Mouse (Mus musculus): Measurements from ENCODE around the gene Med7. TPM values are rescaled to one million over a fixed set of nuclear protein-coding genes. Genes with fewer than 3 reads are reported as not detected.

The Med7 gene
- 7.4 and 10.5 TPM in 2 replicates for polyA plus RNA-seq (2012; rRNA removed)

DNA sequence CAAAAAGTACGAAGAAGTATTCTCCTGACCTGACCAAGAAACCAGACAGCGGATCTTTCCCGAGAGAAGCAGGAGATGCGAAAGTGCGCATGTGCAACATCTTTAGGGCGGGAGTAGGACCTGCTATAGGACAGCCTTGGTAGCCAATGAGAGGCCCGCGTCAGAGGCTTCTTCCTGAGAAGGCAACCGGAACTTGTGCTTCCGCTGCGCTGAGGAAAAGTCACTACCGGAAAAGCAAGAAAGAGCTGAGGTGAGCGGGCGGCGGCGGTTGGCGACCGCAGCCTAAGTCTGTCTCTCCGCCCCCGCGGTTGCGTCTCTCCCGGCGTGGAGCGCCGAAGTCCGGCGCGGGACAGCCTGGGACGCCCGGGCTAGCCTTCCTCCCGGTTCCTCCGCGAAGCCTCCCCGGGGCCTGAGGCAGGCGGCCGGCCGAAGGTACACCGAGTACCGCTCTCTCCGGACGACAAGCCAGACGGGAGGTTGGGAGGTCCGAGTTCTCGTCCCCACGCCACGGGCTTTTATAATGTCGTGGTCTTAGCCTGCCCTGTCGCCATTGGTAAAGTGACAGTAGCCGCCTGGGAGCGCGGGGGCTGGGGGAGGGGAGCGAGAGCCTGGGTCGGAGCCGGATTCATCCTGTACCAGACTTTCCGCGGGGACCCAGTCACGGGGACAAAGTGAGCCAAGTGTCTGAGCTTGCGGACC lies at the start of gene Med7:
Gene Med7, plus strand, starts transcription at position 166 of the 699 bp plus-strand sequence.
- WGBS = 2% methylated on average over 59 of the region's 59 CpGs
- DNase-seq (ENCODE audit: low read depth, low spot score) = peak; percentile 94

DNA sequence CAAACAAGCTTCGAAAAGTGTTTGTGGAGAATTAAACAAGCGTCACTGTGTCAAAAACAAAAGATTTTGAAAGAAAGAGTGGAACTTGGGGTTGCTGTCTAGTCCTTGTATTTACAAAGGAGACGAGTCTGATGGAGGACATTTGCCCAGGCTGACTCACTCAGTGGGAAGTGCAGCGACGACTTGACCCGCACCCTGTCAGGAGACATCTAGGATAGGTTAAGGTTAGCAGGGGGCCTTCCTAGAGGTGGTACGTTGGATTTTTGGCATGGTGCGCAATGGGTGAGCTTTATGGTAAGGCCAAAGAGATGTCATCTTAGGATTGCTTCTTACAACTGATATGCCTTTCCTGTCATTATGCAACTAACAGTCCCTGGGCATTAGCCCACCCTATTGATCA lies 49.7 kb upstream of the Med7 start:
- DNase-seq (ENCODE audit: low read depth, low spot score) = no peak
- WGBS = 84% methylated on average over 8 of the region's 8 CpGs

DNA sequence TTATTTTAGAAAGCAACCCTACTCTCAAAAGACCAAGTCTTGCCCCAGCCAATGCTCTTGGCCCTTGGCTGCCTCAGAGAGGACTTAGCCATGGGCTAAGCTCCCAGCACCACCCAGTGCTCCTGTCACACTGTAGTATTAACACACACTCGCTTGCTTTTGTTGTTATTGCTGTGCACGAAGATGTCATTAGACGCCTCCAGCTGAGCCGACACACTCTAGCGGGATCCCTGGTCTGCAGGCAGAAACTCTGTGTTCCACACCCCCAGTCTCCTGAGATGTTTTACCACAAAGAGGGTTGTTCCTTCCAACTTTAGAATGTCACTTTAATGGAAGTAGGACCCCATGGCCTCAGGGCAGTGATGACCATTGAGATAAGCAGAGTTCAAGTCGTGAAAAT lies 48.3 kb upstream of the Med7 start:
- 60% methylated on average over 6 of the region's 6 CpGs for WGBS
- DNase-seq (ENCODE audit: low read depth, low spot score) = no peak

DNA sequence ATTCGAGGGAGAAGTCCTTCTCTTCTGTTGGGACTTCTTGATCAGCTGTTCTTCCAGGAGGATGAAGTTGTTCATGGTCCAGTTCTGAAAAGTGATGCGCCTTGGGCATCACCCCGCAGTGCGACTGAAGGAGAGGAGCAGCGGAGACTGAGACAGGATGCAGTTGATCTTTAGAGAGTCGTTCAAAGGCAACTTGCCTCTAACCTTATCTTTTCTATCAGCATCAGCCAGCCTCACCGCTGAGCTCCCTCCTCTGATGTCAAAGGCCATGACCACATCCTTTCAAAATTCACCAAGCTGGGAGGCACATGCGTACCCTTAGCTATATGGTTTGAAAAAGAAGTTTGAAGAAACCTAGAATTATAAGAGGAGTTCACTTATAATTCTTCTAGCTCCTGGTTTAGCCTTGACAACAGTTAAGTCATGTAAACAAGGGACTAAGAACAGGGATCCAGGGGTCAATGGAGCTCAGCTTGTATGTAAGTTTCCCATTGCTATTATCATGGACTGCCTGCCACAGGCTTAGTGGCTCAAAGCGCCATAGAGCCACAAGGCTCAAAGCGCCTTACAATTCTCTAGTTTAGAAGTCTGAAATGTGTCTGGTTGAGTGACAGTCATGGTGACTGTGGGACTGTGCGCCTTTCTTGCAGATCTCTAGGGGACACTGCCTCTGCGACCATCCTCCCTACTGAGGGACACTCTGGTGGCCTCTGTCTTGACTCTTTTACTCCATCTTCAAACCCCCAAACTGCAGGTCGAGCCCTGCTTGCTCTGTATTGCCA lies 47.2 kb upstream of the Med7 start, which contains the start of gene Itk:
Gene Itk, minus strand, starts transcription at position 180 of the 782 bp plus-strand sequence.
- 67% methylated on average over 13 of the region's 13 CpGs for WGBS

DNA sequence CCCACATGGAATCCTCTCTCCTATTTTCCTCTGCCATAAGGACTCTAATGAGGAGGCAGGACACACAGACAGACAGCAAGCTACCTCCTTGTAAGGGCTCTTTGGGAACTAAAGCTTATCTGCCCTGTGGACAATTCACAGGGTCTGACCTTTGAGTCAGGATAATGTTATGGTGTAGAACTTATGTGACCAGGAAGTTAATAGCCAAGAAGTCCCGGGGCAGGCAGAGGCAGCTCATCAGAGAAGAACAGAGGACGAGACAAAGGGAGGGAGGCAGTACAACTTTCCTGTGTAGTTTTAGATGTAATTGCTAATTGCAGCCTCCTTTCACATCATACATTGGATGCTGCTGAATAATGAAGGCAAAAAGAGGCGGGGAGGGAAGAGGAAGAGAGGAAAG lies 46.1 kb upstream of the Med7 start:
- DNase-seq (ENCODE audit: low read depth, low spot score) = no peak
- 45% methylated on average over 3 of the region's 3 CpGs for WGBS

More for the DNA sequence above, 47.2 kb upstream of the Med7 start, which contains the start of gene Itk:
- no peak for DNase-seq (ENCODE audit: low read depth, low spot score)

DNA sequence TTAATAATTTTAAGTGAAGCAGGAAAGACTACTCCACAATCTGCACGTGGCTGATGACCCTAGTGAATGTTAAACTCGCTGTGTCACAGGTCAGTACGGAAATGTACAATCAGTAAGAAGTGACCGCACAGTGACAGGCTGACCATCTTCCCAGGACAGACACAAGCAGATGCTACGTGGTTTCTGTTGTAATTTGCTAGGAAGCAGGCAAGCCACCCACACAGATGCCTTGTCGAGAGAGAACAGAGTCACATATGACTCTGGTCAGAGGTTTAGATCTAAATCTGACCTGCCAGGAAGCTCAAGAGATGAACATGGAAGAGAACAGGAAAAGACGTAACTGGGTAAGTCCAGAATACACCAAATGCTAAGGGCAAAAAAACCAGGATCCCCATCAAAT lies 43.8 kb upstream of the Med7 start:
- no peak for DNase-seq (ENCODE audit: low read depth, low spot score)
- 70% methylated on average over 7 of the region's 7 CpGs for WGBS

DNA sequence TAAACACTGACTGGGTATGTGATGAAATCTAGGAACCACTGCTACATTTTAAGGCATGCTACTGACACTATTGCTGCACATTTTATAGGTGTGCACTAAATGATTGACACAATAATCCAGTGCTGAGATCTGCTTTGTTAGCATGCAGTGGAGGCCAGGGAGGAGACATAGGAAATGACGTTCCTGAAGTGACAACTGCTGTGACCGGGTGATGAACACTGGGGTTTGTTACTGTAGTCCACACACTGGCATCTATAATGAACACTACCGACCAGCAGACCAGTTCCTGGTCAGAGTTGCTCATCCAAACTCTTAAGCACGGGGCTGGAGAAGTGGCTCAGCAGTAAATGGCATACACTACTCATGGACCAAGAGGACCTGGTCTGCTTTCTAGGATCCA lies 43.3 kb upstream of the Med7 start:
- DNase-seq (ENCODE audit: low read depth, low spot score) = no peak
- WGBS = 66% methylated on average over 4 of the region's 4 CpGs

DNA sequence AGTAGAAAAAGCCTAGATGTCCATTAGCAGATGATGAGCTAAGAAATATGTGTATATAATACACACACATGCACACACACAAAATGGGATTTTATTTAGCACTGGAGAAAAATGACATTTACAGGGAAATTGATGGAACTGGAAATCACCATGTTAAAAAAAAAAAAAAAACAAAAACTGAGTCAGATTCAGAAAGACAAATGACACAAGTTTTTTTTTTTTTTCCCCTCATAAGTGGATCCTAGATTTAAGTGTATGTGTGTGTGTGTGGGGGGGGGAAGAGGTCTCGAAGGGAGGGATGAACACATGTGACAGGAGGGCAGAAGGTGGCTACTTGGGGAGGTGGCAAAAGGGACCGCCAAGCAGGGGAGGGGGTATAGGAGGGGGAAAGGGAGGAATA lies 41.6 kb upstream of the Med7 start:
- DNase-seq (ENCODE audit: low read depth, low spot score) = no peak
- WGBS = 73% methylated on average over 2 of the region's 2 CpGs

DNA sequence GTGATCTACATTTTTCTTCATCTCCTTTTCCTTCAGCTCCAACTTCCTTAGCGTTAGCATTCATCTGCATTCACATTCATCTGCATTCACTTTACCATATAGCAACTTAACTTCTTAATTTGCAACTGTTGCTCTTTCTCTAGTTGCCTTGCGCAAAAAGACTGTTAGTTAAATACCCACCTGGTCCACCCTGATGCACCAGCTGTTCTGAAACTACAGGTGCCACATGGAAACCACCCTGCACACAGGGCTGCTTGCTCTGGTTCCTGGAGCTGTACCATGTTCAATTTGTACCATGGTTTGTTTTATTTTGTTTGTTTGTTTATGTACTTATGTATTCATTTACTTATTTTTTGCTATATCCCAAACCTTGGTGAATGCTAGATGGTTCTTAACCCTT lies 41.0 kb upstream of the Med7 start:
- 86% methylated on average over 2 of the region's 2 CpGs for WGBS
- DNase-seq (ENCODE audit: low read depth, low spot score) = no peak

DNA sequence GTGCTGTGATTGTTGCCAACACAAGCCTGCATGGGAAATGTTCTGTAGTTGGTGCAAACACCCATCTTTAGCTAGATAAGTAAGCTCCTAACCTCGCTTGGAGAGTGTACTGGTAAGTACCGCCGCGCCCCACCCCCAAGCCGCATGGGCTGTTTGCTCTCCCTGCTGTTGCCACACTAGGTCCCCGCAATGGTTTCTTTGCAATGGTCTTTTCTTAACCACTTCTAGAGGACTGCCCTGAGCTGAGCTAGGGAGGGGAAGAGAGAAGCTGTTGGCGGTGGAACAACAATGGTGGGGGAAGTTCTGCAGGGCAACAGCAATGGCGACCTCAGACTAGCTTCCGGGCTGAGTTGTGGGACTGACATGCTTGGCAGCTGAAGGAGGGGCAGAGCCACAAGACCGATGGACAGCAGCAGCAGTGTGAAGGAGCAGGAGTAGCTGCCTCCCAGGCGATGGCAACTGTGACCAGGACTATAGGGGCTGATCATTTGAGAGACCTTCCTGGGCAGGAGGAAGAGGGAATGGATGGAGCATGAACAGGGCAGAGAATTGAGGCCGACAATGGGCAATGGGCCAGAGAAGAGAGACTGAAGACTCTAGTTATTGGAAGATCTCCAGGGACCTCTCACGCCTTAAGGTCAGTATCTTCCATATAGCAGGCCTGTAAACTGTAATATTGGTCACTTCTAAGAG lies 40.4 kb upstream of the Med7 start, which contains the start of gene Fam71b:
Gene Fam71b, plus strand, starts transcription at position 393 of the 693 bp plus-strand sequence.
- WGBS = 59% methylated on average over 13 of the region's 13 CpGs
- no peak for DNase-seq (ENCODE audit: low read depth, low spot score)

DNA sequence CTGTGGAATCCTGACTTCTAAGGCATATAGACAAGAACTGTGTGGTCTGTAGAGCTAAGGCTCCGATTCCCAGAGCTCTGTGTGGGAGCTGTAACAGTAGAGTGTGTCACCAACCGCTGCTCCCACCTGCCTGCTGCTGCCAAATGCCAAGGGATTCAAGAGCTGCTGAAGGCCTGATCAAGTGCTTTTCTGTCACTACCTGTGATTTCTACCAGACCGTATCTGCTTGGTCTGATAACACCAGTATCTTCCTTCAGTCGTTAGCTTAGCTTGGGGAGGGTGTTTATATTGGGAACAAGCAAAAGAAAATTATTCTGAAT lies 39.9 kb upstream of the Med7 start:
- 87% methylated on average over 4 of the region's 4 CpGs for WGBS
- no peak for DNase-seq (ENCODE audit: low read depth, low spot score)

DNA sequence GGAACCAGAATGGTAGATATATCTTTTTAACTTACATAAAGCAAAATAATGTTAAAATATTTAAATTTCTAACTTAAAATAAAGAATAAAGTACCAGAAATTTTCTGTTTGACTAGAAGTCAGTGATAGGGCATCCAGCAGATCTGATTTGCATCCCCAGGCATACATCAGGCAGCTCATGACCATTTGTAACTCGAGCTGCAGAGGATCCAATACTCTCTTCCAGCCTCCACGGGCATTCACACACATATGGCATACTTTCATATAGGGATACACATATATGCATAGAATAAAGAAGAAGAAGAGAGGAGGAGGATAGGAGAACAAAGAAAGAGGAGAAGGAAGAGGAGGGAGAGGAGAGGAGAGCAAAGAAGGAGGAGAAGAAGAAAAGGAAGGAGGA lies 38.8 kb upstream of the Med7 start:
- no peak for DNase-seq (ENCODE audit: low read depth, low spot score)
- 42% methylated on average over 2 of the region's 2 CpGs for WGBS

DNA sequence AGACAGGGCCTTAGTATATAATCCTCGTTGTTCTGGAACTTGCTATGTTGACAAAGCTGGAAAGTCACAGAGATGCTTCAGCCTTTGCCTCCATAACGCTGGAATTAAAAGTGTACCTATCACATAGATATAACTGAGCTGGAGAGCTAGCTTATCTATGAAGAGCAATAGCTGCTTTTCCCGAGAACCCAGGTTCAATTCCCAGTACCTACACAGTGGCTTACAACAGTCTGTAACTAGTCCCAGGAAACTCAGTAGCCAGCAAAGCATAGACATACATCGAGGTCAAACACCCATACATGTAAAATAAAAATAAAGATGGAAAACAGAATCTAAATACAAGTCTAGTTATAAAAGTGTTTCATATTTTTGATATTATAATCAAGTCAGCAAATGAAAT lies 38.3 kb upstream of the Med7 start:
- 77% methylated on average over 4 of the region's 4 CpGs for WGBS
- DNase-seq (ENCODE audit: low read depth, low spot score) = no peak

DNA sequence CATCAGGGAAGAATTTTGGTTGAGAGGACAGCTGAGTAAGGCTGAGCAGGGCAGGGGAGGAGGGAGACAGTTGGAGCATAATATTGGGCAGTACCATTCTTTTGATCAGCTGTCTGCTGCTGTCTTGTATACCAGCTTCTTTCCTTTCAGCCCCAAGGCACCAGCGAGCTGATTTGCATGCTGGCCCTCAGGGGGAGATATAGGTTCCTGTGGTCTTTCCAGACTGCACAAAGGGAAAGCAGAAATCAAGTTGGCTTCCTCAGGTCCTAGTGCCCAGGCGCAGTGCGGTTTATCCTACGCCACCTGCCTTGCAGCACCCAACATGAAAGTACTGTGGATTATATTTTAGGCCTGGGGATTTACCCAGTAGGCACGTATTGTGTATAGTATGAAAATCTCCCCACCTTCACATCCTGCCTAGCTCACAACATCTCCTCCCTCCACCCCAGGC lies 37.8 kb upstream of the Med7 start:
- no peak for DNase-seq (ENCODE audit: low read depth, low spot score)
- 70% methylated on average over 5 of the region's 5 CpGs for WGBS

DNA sequence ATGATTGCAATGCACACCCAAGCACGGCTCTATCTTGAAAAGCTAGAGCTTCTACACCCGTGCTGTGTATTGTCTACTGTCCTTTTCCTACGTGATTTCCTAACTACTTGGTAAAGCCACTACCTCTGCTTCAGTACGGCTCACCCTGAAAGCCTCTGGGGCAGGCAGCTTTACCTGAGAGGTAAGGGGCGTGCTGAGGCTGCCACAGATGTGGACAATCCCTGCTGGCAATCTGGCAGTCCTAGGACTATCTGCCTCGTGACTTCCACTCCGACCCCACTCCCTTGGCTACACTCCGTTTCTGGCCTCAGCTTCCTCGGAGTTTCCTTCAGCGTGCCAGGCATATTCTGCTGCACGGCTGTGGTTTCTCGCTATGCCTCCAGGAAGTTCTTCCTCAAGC lies 35.2 kb upstream of the Med7 start:
- no peak for DNase-seq (ENCODE audit: low read depth, low spot score)
- WGBS = 30% methylated on average over 12 of the region's 12 CpGs

DNA sequence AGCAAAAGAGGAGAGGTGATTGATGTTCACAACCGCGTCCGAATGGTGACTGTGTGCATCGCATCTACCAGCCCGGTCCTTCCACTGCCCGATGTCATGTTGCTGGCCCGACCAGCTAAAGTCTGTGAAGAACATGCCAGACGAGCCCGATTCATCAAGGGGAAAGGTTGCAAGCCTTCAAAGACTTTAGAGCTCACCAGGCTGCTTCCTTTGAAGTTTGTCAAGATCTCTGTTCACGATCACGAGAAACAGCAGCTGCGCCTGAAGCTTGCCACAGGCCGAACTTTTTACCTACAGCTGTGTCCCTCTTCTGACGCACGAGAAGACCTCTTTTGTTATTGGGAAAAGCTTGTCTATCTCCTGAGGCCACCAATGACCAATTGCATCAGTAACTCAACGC lies 31.7 kb upstream of the Med7 start:
- no peak for DNase-seq (ENCODE audit: low read depth, low spot score)
- 87% methylated on average over 16 of the region's 16 CpGs for WGBS

DNA sequence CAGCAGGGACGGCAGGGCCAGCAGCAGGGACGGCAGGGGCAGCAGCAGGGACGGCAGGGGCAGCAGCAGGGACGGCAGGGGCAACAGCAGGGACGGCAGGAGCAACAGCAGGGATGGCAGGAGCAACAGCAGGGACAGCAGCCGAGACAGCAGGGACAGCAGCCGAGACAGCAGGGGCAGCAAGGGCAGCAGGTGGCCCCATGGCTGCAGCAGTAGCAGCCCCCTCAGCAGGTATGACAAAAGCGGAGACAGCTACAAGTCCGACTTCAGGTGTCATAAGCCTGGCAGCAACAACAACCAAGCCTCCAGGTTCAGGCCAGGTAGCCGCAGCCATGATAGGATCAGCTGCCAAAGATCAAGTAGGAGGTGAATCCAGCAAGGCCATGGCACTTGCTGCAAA lies 30.0 kb upstream of the Med7 start:
- 62% methylated on average over 10 of the region's 10 CpGs for WGBS
- no peak for DNase-seq (ENCODE audit: low read depth, low spot score)

DNA sequence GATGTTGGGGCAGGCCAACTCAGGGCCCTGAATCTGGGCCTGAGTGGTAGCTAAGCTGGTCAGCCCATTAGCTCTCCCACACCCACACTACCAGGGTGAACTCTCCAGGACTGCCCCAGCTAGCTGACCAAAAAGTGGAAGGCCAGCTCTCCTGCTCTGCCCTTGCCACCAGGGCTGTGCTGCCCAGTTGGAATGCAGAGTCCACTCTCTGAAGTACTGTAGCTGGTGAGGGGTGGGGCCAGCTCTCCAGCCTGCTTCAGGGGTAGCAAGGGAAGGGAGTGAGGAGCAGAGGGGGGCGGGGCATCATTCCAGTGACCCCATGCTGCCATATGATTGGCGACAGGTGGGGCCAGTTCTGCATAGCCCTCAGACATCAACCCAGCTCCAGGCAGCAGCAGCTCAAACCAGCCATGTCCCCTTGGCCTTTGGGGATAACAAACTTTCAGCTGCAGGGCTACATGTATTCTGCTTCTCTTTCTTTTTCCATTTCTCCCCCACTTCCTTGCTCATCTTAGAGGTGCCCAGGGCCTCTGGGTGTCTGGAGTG lies 26.6 kb upstream of the Med7 start:
- WGBS = 33% methylated on average over 2 of the region's 2 CpGs
- no peak for DNase-seq (ENCODE audit: low read depth, low spot score)

DNA sequence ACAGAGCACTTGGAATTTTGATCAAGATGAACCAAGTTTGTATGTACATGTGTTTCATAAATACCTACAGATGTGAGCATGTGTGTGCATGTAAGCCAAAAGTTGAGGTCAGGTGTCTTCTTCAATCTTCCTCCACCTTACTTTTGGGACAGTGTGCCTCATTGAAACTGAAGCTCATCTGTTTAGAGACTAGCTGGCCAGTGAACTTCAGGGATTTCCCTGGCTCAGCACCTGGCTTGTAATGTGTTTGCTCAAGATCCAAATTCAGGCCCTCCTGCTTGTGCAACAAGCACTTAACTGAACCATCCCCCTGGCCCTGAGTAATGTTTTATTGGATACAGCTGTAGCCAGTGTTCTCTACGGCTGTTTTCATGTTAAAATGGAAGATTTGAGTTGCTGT lies 18.3 kb upstream of the Med7 start:
- 24% methylated on average over 1 of the region's 1 CpGs for WGBS
- no peak for DNase-seq (ENCODE audit: low read depth, low spot score)

DNA sequence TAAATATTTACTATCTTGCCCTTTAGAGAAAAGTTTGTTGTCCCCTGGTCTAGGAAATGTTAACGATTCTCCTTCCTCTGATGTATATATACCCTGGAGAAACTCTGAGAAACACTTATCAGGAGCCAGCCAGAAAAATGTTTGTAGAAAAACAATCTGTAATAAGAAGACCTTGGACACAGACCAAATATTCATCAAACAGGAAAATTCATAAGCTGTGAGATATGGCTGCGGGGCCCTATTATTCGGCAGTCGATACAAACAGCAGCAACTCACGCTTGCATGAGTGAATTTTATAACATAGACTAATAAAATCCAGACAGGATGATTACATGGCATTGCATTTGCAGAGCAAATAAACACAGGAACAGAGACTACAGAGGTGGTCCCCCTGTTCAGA lies 17.9 kb upstream of the Med7 start:
- DNase-seq (ENCODE audit: low read depth, low spot score) = no peak
- 35% methylated on average over 5 of the region's 5 CpGs for WGBS
